Mouse (Mus musculus): ENCODE measurements at regions not wholly inside any gene's neighbourhood (a gene's known extent, or its start where the extent isn't known, plus 50 kb on each side); places are given as distances from the start of the nearest gene placed in this dataset.

DNA sequence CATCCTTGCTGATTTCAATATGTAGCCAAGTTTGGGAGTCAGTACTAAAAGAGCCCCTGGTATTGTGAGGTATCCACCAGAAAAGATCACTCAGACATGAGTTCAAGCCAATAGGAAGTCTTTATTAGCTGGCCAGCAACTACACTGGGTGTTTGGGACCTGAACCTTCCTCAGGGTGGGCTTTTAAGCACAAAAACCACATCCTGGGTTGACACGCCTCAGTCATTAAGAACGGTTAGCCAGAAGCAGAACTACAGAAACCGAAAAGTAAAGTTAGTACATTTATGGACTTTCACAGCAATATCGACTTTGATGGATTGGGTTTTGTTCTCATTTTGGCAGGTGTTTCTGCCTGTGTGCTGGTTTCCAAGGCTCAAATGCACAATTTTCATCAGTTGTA, 124.1 kb downstream of the Olfr721-ps1 start:
- TF ChIP-seq CTCF (IDR thresholded peaks at IDR 0.05), result no peak
- H3K36me3 ChIP-seq (ENCODE audit: insufficient read depth, low read length), result no peaks in the 10 kb centered on the region

DNA sequence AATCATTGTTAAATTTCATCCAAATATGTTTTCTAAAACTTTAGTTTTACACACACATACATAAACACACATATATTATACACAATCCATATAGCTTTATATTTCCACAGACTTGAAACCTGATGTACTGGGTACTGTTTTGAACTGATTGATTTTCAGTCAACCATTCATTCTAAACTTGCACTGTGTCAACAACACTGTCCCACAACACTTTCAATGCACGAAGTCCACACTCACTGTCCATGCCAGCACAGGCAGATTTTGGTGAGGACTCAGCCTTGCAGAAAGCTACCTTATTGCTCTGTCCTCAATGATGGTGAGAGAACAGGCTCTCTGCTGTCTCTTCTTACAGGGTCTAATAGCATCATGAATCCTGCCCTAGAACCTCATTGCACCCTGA, 127.3 kb downstream of the Olfr721-ps1 start:
- no peaks in the 10 kb centered on the region for H3K4me1 ChIP-seq (ENCODE audit: insufficient read depth, low read depth, low read length)
- 66% methylated on average over 1 of the region's 1 CpGs for WGBS
- TF ChIP-seq EP300 (IDR thresholded peaks at IDR 0.05) (no peak), CTCF (IDR thresholded peaks at IDR 0.05) (no peak)
- no peak for ATAC-seq
- H3K4me2 ChIP-seq (replicated peaks; ENCODE audit: low read depth, low read length), result no peak overlapping the region
- no peaks in the 10 kb centered on the region for H3K36me3 ChIP-seq (ENCODE audit: insufficient read depth, low read length)
- no peak overlapping the region for H3K9ac ChIP-seq (replicated peaks; ENCODE audit: low read depth)
- H3K9me3 ChIP-seq (ENCODE audit: low read length), result no peaks in the 10 kb centered on the region
- no peaks in the 10 kb centered on the region for H3K27me3 ChIP-seq (replicated peaks; ENCODE audit: insufficient read depth, low read length)
- no peak overlapping the region for H3K4me3 ChIP-seq (ENCODE audit: low read depth, low read length)
- no peak overlapping the region for H3K27ac ChIP-seq (ENCODE audit: low read length)
- DNase-seq (ENCODE audit: low spot score), result no peak

More for the DNA sequence above, 124.1 kb downstream of the Olfr721-ps1 start:
- DNase-seq (ENCODE audit: low spot score) (no peak), ATAC-seq (no peak)
- Histone ChIP-seq H3K9ac (replicated peaks; ENCODE audit: low read depth) (no peak overlapping the region), H3K9me3 (ENCODE audit: low read length) (no peaks in the 10 kb centered on the region), H3K27me3 (replicated peaks; ENCODE audit: insufficient read depth, low read length) (no peaks in the 10 kb centered on the region), H3K27ac (ENCODE audit: low read length) (no peak overlapping the region), H3K4me2 (replicated peaks; ENCODE audit: low read depth, low read length) (no peak overlapping the region), H3K4me1 (ENCODE audit: insufficient read depth, low read depth, low read length) (no peaks in the 10 kb centered on the region), H3K4me3 (ENCODE audit: low read depth, low read length) (no peak overlapping the region)
- WGBS, result 91% methylated on average over 4 of the region's 4 CpGs

DNA sequence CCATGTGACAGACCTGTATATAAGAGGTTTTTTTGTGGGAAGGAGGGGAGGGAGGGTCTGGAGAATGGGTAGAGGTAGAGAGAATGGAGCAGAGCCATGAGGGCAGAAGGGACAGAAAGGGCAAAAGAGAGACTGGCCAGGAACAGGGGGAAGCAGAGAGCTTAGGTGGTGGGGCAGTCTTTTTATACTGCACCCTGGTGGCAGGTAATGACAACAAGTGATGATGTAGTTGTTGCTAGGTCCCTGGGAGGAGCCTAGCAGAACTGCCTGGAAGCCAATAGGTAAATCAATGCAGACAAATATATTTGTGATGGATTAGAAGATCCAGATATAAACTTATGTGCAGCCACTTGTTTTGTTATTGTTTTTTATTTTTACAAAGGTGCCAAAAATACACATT, 140.1 kb downstream of the Olfr721-ps1 start:
- H3K9me3 ChIP-seq (ENCODE audit: low read length), result no peaks in the 10 kb centered on the region
- no peak overlapping the region for H3K4me2 ChIP-seq (replicated peaks; ENCODE audit: low read depth, low read length)
- H3K27me3 ChIP-seq (replicated peaks; ENCODE audit: insufficient read depth, low read length), result no peaks in the 10 kb centered on the region
- TF ChIP-seq EP300 (IDR thresholded peaks at IDR 0.05) (no peak), CTCF (IDR thresholded peaks at IDR 0.05) (no peak)
- H3K27ac ChIP-seq (ENCODE audit: low read length), result no peak overlapping the region
- ATAC-seq, result no peak
- H3K9ac ChIP-seq (replicated peaks; ENCODE audit: low read depth), result no peak overlapping the region
- DNase-seq (ENCODE audit: low spot score), result no peak
- H3K4me3 ChIP-seq (ENCODE audit: low read depth, low read length), result no peak overlapping the region
- no peaks in the 10 kb centered on the region for H3K4me1 ChIP-seq (ENCODE audit: insufficient read depth, low read depth, low read length)
- H3K36me3 ChIP-seq (ENCODE audit: insufficient read depth, low read length), result no peaks in the 10 kb centered on the region

DNA sequence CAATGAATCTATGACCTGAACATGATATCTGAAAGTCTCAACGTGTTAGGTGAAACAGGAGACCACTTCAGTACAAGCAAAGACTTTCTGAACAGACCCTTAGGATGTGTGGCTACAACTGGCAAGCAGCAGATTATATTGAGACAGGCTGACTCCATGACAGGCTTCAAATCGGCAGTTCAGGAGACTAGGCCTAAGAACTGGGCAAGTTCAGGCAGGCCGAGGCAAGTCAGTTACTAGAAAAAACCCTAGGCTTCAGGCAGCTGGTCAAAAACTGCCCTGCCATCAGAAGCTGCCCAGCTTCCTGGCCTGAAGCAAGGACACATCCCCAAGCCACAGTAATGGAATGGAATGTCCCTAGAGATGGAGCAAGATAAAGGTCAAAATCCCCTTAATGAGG, 140.6 kb downstream of the Olfr721-ps1 start:
- H3K4me1 ChIP-seq (ENCODE audit: insufficient read depth, low read depth, low read length), result no peaks in the 10 kb centered on the region
- ATAC-seq (no peak), DNase-seq (ENCODE audit: low spot score) (no peak)
- no peak overlapping the region for H3K9ac ChIP-seq (replicated peaks; ENCODE audit: low read depth)
- TF ChIP-seq CTCF (IDR thresholded peaks at IDR 0.05), result no peak
- TF ChIP-seq EP300 (IDR thresholded peaks at IDR 0.05), result no peak
- no peak overlapping the region for H3K4me2 ChIP-seq (replicated peaks; ENCODE audit: low read depth, low read length)
- no peaks in the 10 kb centered on the region for H3K9me3 ChIP-seq (ENCODE audit: low read length)
- H3K36me3 ChIP-seq (ENCODE audit: insufficient read depth, low read length), result no peaks in the 10 kb centered on the region
- H3K27me3 ChIP-seq (replicated peaks; ENCODE audit: insufficient read depth, low read length), result no peaks in the 10 kb centered on the region
- no peak overlapping the region for H3K4me3 ChIP-seq (ENCODE audit: low read depth, low read length)
- 60% methylated on average over 3 of the region's 3 CpGs for WGBS
- no peak overlapping the region for H3K27ac ChIP-seq (ENCODE audit: low read length)

DNA sequence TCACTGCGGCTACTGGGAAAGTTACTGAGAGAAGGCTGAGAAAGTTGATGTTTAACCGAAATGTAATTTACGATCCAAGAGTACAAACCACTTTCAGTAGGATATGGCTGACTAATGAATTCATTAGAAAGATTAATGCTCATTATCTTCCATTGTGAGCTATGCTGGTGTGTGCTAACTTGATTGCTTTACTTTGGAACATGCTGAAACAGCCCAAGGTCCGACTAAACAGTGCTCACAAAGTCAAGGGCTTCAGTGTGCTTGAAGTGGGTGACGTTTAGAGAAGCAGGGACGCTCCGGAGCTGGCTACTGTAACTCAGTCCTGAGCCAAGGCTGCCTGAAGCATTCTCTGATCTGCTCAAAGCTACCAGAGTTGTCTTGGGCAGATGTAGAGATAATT, 143.1 kb downstream of the Olfr721-ps1 start:
- H3K36me3 ChIP-seq (ENCODE audit: insufficient read depth, low read length), result no peaks in the 10 kb centered on the region
- TF ChIP-seq EP300 (IDR thresholded peaks at IDR 0.05), result no peak
- no peak for TF ChIP-seq CTCF (IDR thresholded peaks at IDR 0.05)
- no peaks in the 10 kb centered on the region for H3K4me1 ChIP-seq (ENCODE audit: insufficient read depth, low read depth, low read length)
- H3K9ac ChIP-seq (replicated peaks; ENCODE audit: low read depth), result no peak overlapping the region
- 58% methylated on average over 7 of the region's 7 CpGs for WGBS
- DNase-seq (ENCODE audit: low spot score) (no peak), ATAC-seq (no peak)
- H3K4me2 ChIP-seq (replicated peaks; ENCODE audit: low read depth, low read length), result no peak overlapping the region
- H3K9me3 ChIP-seq (ENCODE audit: low read length), result no peaks in the 10 kb centered on the region
- no peak overlapping the region for H3K4me3 ChIP-seq (ENCODE audit: low read depth, low read length)
- no peaks in the 10 kb centered on the region for H3K27me3 ChIP-seq (replicated peaks; ENCODE audit: insufficient read depth, low read length)
- no peak overlapping the region for H3K27ac ChIP-seq (ENCODE audit: low read length)

DNA sequence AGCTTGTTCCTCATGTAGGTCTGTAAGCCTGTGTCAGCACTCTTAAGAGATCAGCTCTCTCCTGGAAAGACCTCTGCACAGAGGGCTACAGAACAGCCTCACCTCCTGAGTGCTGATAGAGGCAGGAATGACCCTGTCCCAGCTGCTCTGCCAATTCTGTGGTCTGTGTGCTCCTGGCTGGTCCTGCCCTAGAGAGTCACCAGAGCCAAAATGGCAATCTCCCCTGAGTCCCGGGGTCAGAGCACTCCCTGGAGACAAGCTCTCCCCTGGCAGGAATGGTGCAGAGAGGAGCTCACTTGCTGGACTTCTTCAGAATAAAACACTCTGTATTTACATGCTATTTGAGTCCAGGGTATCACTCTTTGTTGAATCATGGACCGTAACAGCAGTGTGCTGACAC, 149.9 kb upstream of the Slc4a7 start:
- TF ChIP-seq EP300 (IDR thresholded peaks at IDR 0.05) (no peak), CTCF (IDR thresholded peaks at IDR 0.05) (no peak)

DNA sequence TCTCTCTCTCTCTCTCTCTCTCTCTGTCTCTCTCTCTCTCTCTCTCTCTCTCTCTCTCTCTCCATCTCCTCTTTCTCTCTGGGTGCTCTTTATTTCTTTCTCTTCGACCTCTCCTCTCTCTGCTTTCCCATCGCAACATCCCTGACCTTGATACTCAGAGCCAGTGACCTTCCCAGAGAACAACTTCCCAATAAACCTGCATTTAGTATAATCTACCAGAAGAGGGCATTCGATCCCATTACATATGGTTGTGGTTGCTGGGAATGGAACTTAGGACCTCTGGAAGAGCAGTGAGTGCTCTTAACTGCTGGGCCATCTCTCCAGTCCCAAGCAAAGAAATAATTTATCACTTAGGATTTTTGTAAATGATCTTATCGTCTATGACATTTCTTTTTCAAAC, 127.2 kb upstream of the Slc4a7 start:
- no peak overlapping the region for H3K4me3 ChIP-seq (ENCODE audit: low read depth, low read length)
- H3K27me3 ChIP-seq (replicated peaks; ENCODE audit: insufficient read depth, low read length), result no peaks in the 10 kb centered on the region
- H3K27ac ChIP-seq (ENCODE audit: low read length), result no peak overlapping the region
- DNase-seq (ENCODE audit: low spot score) (no peak), ATAC-seq (no peak)
- no peaks in the 10 kb centered on the region for H3K36me3 ChIP-seq (ENCODE audit: insufficient read depth, low read length)
- H3K4me2 ChIP-seq (replicated peaks; ENCODE audit: low read depth, low read length), result no peak overlapping the region
- H3K9me3 ChIP-seq (ENCODE audit: low read length), result no peaks in the 10 kb centered on the region
- TF ChIP-seq EP300 (IDR thresholded peaks at IDR 0.05) (no peak), CTCF (IDR thresholded peaks at IDR 0.05) (no peak)
- WGBS, result 62% methylated on average over 4 of the region's 4 CpGs
- no peaks in the 10 kb centered on the region for H3K4me1 ChIP-seq (ENCODE audit: insufficient read depth, low read depth, low read length)
- no peak overlapping the region for H3K9ac ChIP-seq (replicated peaks; ENCODE audit: low read depth)

More for the DNA sequence above, 149.9 kb upstream of the Slc4a7 start:
- H3K9ac ChIP-seq (replicated peaks; ENCODE audit: low read depth), result no peak overlapping the region
- no peak overlapping the region for H3K4me3 ChIP-seq (ENCODE audit: low read depth, low read length)
- H3K36me3 ChIP-seq (ENCODE audit: insufficient read depth, low read length), result no peaks in the 10 kb centered on the region
- ATAC-seq (no peak), DNase-seq (ENCODE audit: low spot score) (no peak)
- WGBS, result 73% methylated on average over 2 of the region's 2 CpGs
- H3K27me3 ChIP-seq (replicated peaks; ENCODE audit: insufficient read depth, low read length), result no peaks in the 10 kb centered on the region
- H3K9me3 ChIP-seq (ENCODE audit: low read length), result no peaks in the 10 kb centered on the region
- no peak overlapping the region for H3K27ac ChIP-seq (ENCODE audit: low read length)
- no peak overlapping the region for H3K4me2 ChIP-seq (replicated peaks; ENCODE audit: low read depth, low read length)
- no peaks in the 10 kb centered on the region for H3K4me1 ChIP-seq (ENCODE audit: insufficient read depth, low read depth, low read length)

Data from lung, postnatal 0 days (tissue).